Mouse (Mus musculus): ENCODE measurements around the gene Aak1. TPM values are rescaled to one million over a fixed set of nuclear protein-coding genes. Genes with fewer than 3 reads are reported as not detected.

The Aak1 gene
- total RNA-seq (2023), result 10 to 100 TPM; 35.3 to 36.7 TPM

DNA sequence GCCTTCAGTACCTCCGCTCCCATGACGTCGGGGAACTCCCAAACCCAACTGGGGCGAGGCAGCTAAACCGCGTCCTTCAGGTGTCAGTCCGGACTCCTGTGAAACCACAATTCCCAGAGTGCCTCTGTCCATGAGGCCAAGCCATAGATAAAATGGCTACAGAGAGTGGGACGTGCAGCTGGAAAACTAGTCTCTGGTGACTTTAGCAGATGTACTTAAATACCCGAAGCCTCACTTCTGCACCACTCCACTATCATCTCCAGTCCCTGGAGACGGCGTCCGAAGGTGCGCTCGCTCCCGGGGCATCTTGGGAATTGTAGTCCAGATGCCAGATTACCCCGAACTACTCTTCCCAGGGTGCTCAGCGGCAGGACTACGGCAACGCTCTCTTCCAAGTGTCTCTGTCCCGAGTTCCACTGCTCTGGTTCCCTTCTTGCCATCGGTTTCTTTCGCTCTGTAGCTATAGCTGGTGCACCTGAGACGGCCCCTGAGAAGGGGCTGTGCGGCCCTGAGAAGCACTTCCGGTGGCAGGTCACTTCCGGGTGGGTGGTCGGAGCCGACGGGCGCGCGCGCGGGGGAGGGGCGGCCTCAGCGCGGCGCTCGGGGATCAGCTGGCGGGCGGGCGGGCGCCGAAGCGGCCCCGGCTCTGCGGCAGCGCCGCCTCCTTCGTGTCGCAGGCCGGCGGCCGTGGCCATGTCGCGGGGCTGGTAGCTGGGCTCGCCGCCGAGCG lies at the start of gene Aak1:
Aak1 (plus strand) TSS at position 603 of the 730 bp plus-strand sequence.

GRCm38 (mm10) chr6:87008887-87009286 lies 159.6 kb downstream of the Aak1 start, which contains the start of gene Nfu1:
TSS of gene Nfu1 (plus strand) at chr6:87009236.

GRCm38 (mm10) chr6:87042337-87043130 lies 193.2 kb downstream of the Aak1 start, which contains the start of gene Gfpt1:
TSS of gene Gfpt1 (plus strand) at chr6:87042846.

Other genes starting within 250 kb of the Aak1 start
- gene Asprv1, start 221.4 kb upstream of the Aak1 start, total RNA-seq (2023), result 10 to 100 TPM; 62.2 to 88.0 TPM
- gene Mxd1, start 180.4 kb upstream of the Aak1 start, total RNA-seq (2023), result 100 to 1,000 TPM; 571 to 773 TPM
- gene Snrnp27, start 165.0 kb upstream of the Aak1 start, total RNA-seq (2023), result 10 to 100 TPM; 35.5 to 40.8 TPM
- gene Gmcl1, start 116.1 kb upstream of the Aak1 start, total RNA-seq (2023), result 10 to 100 TPM; 15.5 to 18.1 TPM
- 10 to 100 TPM; 16.6 to 19.6 TPM for gene Anxa4, start 55.9 kb upstream of the Aak1 start, total RNA-seq (2023)
- 10 to 100 TPM; 58.7 to 60.8 TPM for gene Nfu1, start 159.7 kb downstream of the Aak1 start, total RNA-seq (2023)
- 10 to 100 TPM; 27.4 to 31.8 TPM for gene Gfpt1, start 193.3 kb downstream of the Aak1 start, total RNA-seq (2023)